Mouse (Mus musculus) right cerebral cortex, adult 18-20 months (tissue): ENCODE data around the gene Gm21866.
"Not testable (repeated sequence)": the region's sequence is repeated elsewhere in the genome, so short reads cannot be mapped to it uniquely, and the experiment has no call there.

ENCODE experiments used
- DNase-seq: peaks from one replicate; pipeline ENCODE4 v3.0.0; 2022; ENCODE audit warnings: mixed read lengths

Gm21866 gene

GRCm38 (mm10) chrY:13465479-13465878 lies at the start of gene Gm21866:
Gm21866 (minus strand) TSS chrY:13465579.
- not testable (repeated sequence) for DNase-seq

GRCm38 (mm10) chrY:13493726-13494125 lies 28.3 kb upstream of the Gm21866 start, which contains the start of gene Gm20773:
Gm20773 (plus strand) TSS chrY:13494026.
- not testable (repeated sequence) for DNase-seq
